Comparison of ENCODE assay signal across 10 mouse cellular contexts in the genomic region with DNA sequence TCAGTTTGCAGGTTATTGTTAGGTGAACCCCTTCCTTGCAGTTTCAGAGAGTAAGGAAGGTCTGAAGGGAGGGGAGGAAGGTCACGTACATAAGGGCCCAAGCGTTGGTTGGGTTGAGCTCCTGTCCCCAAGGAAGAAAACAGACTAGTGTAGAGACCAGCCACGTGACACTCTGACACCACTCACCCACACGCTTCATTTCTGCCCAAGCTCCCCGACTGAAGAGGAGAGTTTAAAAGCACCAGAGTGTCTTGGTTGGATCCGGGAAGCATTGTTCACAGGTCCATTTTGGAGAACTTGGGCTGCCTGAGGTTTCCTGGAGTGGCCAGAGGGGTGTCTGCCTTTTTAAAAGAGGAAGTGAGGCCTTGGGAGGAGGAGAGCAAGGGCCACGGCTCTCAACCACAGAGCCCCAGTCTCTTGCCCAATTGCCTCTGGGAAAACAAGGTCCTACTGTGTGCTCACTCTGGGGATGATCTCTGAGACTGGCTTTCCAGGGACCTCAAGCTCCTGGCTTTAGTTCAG. TPM values are rescaled to one million over a fixed set of nuclear protein-coding genes. Genes with fewer than 3 reads are reported as not detected.
DNase-seq lines count a peak whose midpoint lies in the region; ATAC-seq and TF ChIP-seq lines count a peak whose summit lies in the region.
"Had no signal": no experiment of that assay in that cellular context is flagged by ENCODE, and none has a peak within 500 bp of the region (broad histone marks: within the 10 kb centered on the region; RNA-seq: fewer than 3 reads in every experiment).

No protein-coding gene starts in this region.

- 7% methylated on average over 7 of the region's 7 CpGs for WGBS in spleen, adult 2 months
- 18% methylated on average over 7 of the region's 7 CpGs for WGBS in liver, embryonic 15.5 days (ENCODE audit: insufficient replicate concordance)

- no peak for TF ChIP-seq POLR2A in spleen, adult 2 months (IDR thresholded peaks at IDR 0.05; ENCODE audit: low read depth, low read length)

- TF ChIP-seq CTCF in spleen, adult 2 months (IDR thresholded peaks at IDR 0.05; ENCODE audit: extremely low read depth, insufficient read depth, insufficient read length, insufficient replicate concordance): no peak

- H3K9ac ChIP-seq in liver, embryonic 15.5 days: no peak overlapping the region
- H3K9ac ChIP-seq: forebrain, embryonic 12.5 days had no signal

- H3K36me3 ChIP-seq in spleen, adult 2 months (ENCODE audit: control insufficient read depth, insufficient read depth, low read length): peaks cover 7% of the 10 kb centered on the region
- no peaks in the 10 kb centered on the region for H3K36me3 ChIP-seq in liver, embryonic 15.5 days (replicated peaks)
- peaks cover 2% of the 10 kb centered on the region for H3K36me3 ChIP-seq in splenic B cell, adult 2 months (ENCODE audit: control insufficient read depth, insufficient read depth, low read length, poor library complexity, severe bottlenecking)
- H3K36me3 ChIP-seq: forebrain, embryonic 12.5 days had no signal

- H3K4me2 ChIP-seq in liver, embryonic 15.5 days: no peak overlapping the region
- H3K4me2 ChIP-seq: forebrain, embryonic 12.5 days; midbrain, embryonic 11.5 days had no signal

- peak overlapping the region; percentile 87 for H3K27ac ChIP-seq in spleen, adult 2 months (ENCODE audit: insufficient read depth, low read length)
- 0 out of 2 replicates have a peak overlapping the region, but pooled peaks have one; percentile 24 for H3K27ac ChIP-seq in liver, embryonic 15.5 days (replicated peaks)
- H3K27ac ChIP-seq: forebrain, embryonic 12.5 days had no signal

- no peaks in the 10 kb centered on the region for H3K27me3 ChIP-seq in spleen, adult 2 months (ENCODE audit: control insufficient read depth, insufficient read depth, low read length)
- H3K27me3 ChIP-seq in liver, embryonic 15.5 days: peaks cover 31% of the 10 kb centered on the region
- no peaks in the 10 kb centered on the region for H3K27me3 ChIP-seq in splenic B cell, adult 2 months (ENCODE audit: control insufficient read depth, insufficient read depth, low read length, poor library complexity, severe bottlenecking)

- no peak for ATAC-seq in CD4-positive, CD25-positive, alpha-beta regulatory T cell, adult 4 months
- no peak for ATAC-seq in liver, embryonic 15.5 days (ENCODE audit: insufficient read depth)

- H3K4me3 ChIP-seq in spleen, adult 2 months (ENCODE audit: extremely low read depth, insufficient read depth, insufficient read length): peak overlapping the region; percentile 52
- H3K4me3 ChIP-seq in liver, embryonic 15.5 days (replicated peaks): no peak overlapping the region
- H3K4me3 ChIP-seq: forebrain, embryonic 12.5 days had no signal

- H3K4me1 ChIP-seq in spleen, adult 2 months (ENCODE audit: control insufficient read depth, insufficient read depth, insufficient read length): peaks cover 58% of the 10 kb centered on the region
- H3K4me1 ChIP-seq in liver, embryonic 15.5 days (replicated peaks): peaks cover 92% of the 10 kb centered on the region

- peak; percentile 55 for DNase-seq in CD4-positive, CD25-positive, alpha-beta regulatory T cell, adult 2 months (ENCODE audit: low read depth, low spot score)
- DNase-seq in spleen, adult 2 months (ENCODE audit: low read depth in 1 of 2, low spot score in 2 of 2): peak in 1 of 2 experiments; percentile 47
- no peak for DNase-seq in spleen, postnatal 14 days (ENCODE audit: low spot score in 2 of 2)
- DNase-seq in splenic B cell, adult 2 months (ENCODE audit: low read depth, low spot score): peak; percentile 71
- no peak for DNase-seq in right cerebral cortex, postnatal 10 days (ENCODE audit: low spot score in 2 of 2)
- no peak for DNase-seq in cerebellum, adult 9-10 months

- no peaks in the 10 kb centered on the region for H3K9me3 ChIP-seq in liver, embryonic 15.5 days (replicated peaks)
- H3K9me3 ChIP-seq: forebrain, embryonic 12.5 days had no signal

RNA-seq across cellular contexts. Expression of gene Il4ra, which starts 3.5 kb away (rescaled TPM):
- polyA plus RNA-seq in CD4-positive, CD25-positive, alpha-beta regulatory T cell, adult 4 months (2017; shearing (Covaris generic)): 100 to 1,000 TPM; 102 to 165 TPM
- 83.4 and 91.5 TPM in 2 replicates for polyA plus RNA-seq in spleen, adult 2 months (2012; rRNA removed)
- 4.6 and 6.4 TPM in 2 replicates for polyA plus RNA-seq in liver, embryonic 15.5 days (2015; fragmentation: Nextera tagmentation; extraction: Ambion mirVana)

RNA-seq across cellular contexts. Expression of gene Il21r, which starts 47.8 kb away (rescaled TPM):
- polyA plus RNA-seq in CD4-positive, CD25-positive, alpha-beta regulatory T cell, adult 4 months (2017; shearing (Covaris generic)): 100 to 1,000 TPM in 1 of 2 experiments, 10 to 100 TPM in 1; 99.5 to 157 TPM
- 138 and 180 TPM in 2 replicates for polyA plus RNA-seq in spleen, adult 2 months (2012; rRNA removed)
- 0.71 and 1.0 TPM in 2 replicates for polyA plus RNA-seq in liver, embryonic 15.5 days (2015; fragmentation: Nextera tagmentation; extraction: Ambion mirVana)

Comparison
In these comparisons a context has a peak if more than half of its experiments do, and no peak if none do; other contexts are left out.
1. DNase-seq: peak in CD4-positive, CD25-positive, alpha-beta regulatory T cell, adult 2 months (single experiment) and splenic B cell, adult 2 months (single experiment); none in spleen, postnatal 14 days (0 of 2), right cerebral cortex, postnatal 10 days (0 of 2) and cerebellum, adult 9-10 months (single experiment).
2. RNA of gene Il4ra, which starts 3.5 kb away (polyA plus RNA-seq): 102 to 165 TPM in CD4-positive, CD25-positive, alpha-beta regulatory T cell, adult 4 months and 83.4 to 91.5 TPM in spleen, adult 2 months; 4.6 to 6.4 TPM in liver, embryonic 15.5 days; every median in the first group is over 10 times any median in the second.
3. RNA of gene Il21r, which starts 47.8 kb away (polyA plus RNA-seq): 99.5 to 157 TPM in CD4-positive, CD25-positive, alpha-beta regulatory T cell, adult 4 months and 138 to 180 TPM in spleen, adult 2 months; 0.71 to 1.0 TPM in liver, embryonic 15.5 days; every median in the first group is over 10 times any median in the second.